20 mouse cellular contexts compared by ENCODE assay signal in the genomic region with DNA sequence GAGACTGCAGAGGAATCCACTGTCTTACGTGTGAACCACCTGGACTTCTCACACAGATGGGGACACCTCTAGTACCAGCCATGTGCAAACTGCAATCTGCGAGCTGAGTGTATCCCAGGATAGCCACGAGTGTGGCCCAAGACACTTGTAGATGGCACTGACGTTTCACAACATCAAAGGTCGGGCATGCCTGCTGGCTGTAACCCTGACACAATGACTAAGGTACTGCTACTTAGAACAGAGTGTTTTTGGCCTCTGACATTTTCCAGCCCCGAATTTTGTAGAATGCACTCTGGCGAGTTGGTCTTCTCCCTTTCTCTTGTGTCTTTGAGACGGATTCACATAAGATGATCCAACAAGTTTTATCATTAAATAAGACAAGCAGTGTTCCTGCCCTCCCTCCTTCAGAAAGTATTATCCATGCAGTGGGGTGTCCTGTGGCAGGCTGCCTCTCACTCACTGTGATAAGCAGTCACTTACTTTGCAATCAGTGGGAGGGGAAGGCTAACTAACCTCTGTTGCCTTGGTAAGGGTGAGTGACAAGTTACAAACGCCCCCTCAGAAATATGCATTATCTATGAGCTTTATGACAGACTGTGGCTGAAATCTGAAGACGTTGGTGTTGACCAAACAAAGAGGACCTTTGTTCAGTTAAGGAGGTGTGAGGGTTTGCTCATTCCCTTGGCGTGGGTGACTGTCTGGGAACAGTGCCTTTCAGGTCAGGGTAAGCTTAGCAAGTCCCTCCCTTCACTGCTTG. TPM values are rescaled to one million over a fixed set of nuclear protein-coding genes. Genes with fewer than 3 reads are reported as not detected.
DNase-seq lines count a peak whose midpoint lies in the region; ATAC-seq lines count a peak whose summit lies in the region.
"Had no signal": no experiment of that assay in that cellular context is flagged by ENCODE, and none has a peak within 500 bp of the region (broad histone marks: within the 10 kb centered on the region; RNA-seq: fewer than 3 reads in every experiment).

No protein-coding gene starts in this region.

- H3K27me3 ChIP-seq in kidney, embryonic 15.5 days, result no peaks in the 10 kb centered on the region
- H3K27me3 ChIP-seq in intestine, embryonic 15.5 days (replicated peaks), result no peaks in the 10 kb centered on the region
- H3K27me3 ChIP-seq: liver, embryonic 13.5 days had no signal

- no peak overlapping the region for H3K9ac ChIP-seq in kidney, embryonic 15.5 days
- H3K9ac ChIP-seq in intestine, embryonic 15.5 days, result no peak overlapping the region
- H3K9ac ChIP-seq: liver, embryonic 13.5 days had no signal

- no peak overlapping the region for H3K4me3 ChIP-seq in kidney, embryonic 15.5 days (replicated peaks)
- H3K4me3 ChIP-seq in intestine, embryonic 15.5 days (replicated peaks), result no peak overlapping the region
- H3K4me3 ChIP-seq: forebrain, embryonic 10.5 days; limb, embryonic 10.5 days; liver, embryonic 13.5 days had no signal

- H3K36me3 ChIP-seq in kidney, embryonic 15.5 days, result 0 out of 2 replicates have a peak, but pooled peaks cover 4% of the 10 kb centered on the region
- no peaks in the 10 kb centered on the region; the same call in 1 of the 2 replicates for H3K36me3 ChIP-seq in intestine, embryonic 15.5 days
- H3K36me3 ChIP-seq: limb, embryonic 10.5 days; liver, embryonic 13.5 days had no signal

- peak; percentile 47 for DNase-seq in adrenal gland, postnatal 14 days
- DNase-seq in adrenal gland, postnatal 25 days, result no peak
- no peak for DNase-seq in kidney, postnatal 36 days
- DNase-seq in Muller cell, postnatal 12 days (ENCODE audit: inconsistent ontology term), result peak; percentile 65
- no peak for DNase-seq in cerebellum, postnatal 25 days
- no peak for DNase-seq in thymus, adult 18-20 months
- DNase-seq: cerebellum, postnatal 14 days; heart, postnatal 36 days; liver, embryonic 13.5 days; midbrain, embryonic 14.5 days had no signal

- H3K27ac ChIP-seq in kidney, embryonic 15.5 days, result 0 out of 2 replicates have a peak overlapping the region, but pooled peaks have one; percentile 62
- no peak overlapping the region for H3K27ac ChIP-seq in intestine, embryonic 15.5 days
- H3K27ac ChIP-seq: forebrain, embryonic 10.5 days; limb, embryonic 10.5 days; liver, embryonic 13.5 days had no signal

- peaks cover 40% of the 10 kb centered on the region for H3K4me1 ChIP-seq in kidney, embryonic 15.5 days
- peaks cover 29% of the 10 kb centered on the region for H3K4me1 ChIP-seq in intestine, embryonic 15.5 days (replicated peaks)
- H3K4me1 ChIP-seq: limb, embryonic 10.5 days; liver, embryonic 13.5 days had no signal

- no peaks in the 10 kb centered on the region for H3K9me3 ChIP-seq in kidney, embryonic 15.5 days (replicated peaks)
- H3K9me3 ChIP-seq in intestine, embryonic 15.5 days, result no peaks in the 10 kb centered on the region
- H3K9me3 ChIP-seq: forebrain, embryonic 10.5 days; limb, embryonic 10.5 days; liver, embryonic 13.5 days had no signal

- no peak overlapping the region for H3K4me2 ChIP-seq in kidney, embryonic 15.5 days
- H3K4me2 ChIP-seq in intestine, embryonic 15.5 days (replicated peaks), result no peak overlapping the region
- H3K4me2 ChIP-seq: liver, embryonic 13.5 days had no signal

- WGBS in kidney, embryonic 15.5 days, result 79% methylated on average over 11 of the region's 11 CpGs
- 70% methylated on average over 11 of the region's 11 CpGs for WGBS in intestine, embryonic 15.5 days

- no peak for ATAC-seq in kidney, embryonic 15.5 days (replicated peaks; ENCODE audit: low FRiP score)
- peak; percentile 40; the same call in 1 of the 2 replicates for ATAC-seq in intestine, embryonic 15.5 days

RNA-seq across cellular contexts. Expression of a gene that starts 57.0 kb away (rescaled TPM):
- total RNA-seq in adrenal gland, postnatal 14 days (2021), result not detected in 2 replicates
- total RNA-seq in adrenal gland, postnatal 25 days (2021), result not detected in 2 replicates
- polyA plus RNA-seq in kidney, embryonic 15.5 days (2015; fragmentation: Nextera tagmentation; extraction: Ambion mirVana), result not detected in 2 replicates
- not detected in 2 replicates for polyA plus RNA-seq in intestine, embryonic 15.5 days (2015; fragmentation: Nextera tagmentation; extraction: Ambion mirVana)
- total RNA-seq: adrenal gland, postnatal 36 days; gastrocnemius, postnatal 4 days; heart, postnatal 36 days; left cerebral cortex, adult 18-20 months had no signal
- polyA plus RNA-seq: embryonic facial prominence, embryonic 11.5 days; forebrain, embryonic 10.5 days; large intestine, adult 2 months; limb, embryonic 10.5 days; liver, embryonic 13.5 days; midbrain, embryonic 14.5 days; neural tube, embryonic 11.5 days had no signal

Comparison
In these comparisons a context has a peak if more than half of its experiments do, and no peak if none do; other contexts are left out.
1. DNase-seq: peak in adrenal gland, postnatal 14 days (single experiment) and Muller cell, postnatal 12 days (single experiment); none in adrenal gland, postnatal 25 days (single experiment), kidney, postnatal 36 days (0 of 2), cerebellum, postnatal 25 days (0 of 2) and thymus, adult 18-20 months (0 of 2).